Mouse (Mus musculus): ENCODE measurements around the gene Sypl.

DNA sequence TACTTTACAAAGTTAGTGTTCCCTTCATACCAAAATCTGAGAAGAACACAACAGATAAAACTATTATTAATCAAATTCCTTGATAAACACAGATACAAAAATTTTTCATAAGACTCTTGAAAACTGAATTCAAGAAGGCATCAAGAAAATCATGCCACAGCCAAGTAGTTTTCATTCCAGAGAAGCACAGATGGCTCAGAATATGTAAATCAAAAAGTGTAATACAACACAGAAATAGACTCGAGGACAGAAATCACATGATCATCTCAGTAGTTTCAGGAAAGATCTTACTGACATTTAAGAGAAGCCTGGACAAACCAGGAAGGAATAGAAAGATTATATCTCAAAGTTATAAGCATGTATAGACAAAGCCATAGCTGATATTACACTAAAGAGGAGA lies 32.6 kb downstream of the Sypl start:
- no peak for TF ChIP-seq CTCF (IDR thresholded peaks at IDR 0.05; ENCODE audit: borderline replicate concordance, extremely low read depth, insufficient read depth, insufficient read length)
- no peak for TF ChIP-seq POLR2A (IDR thresholded peaks at IDR 0.05; ENCODE audit: borderline replicate concordance, extremely low read depth, insufficient read depth, insufficient read length, poor library complexity, severe bottlenecking)
